Mouse (Mus musculus) kidney, postnatal 0 days (tissue): ENCODE measurements around the gene Fbxo46. TPM values are rescaled to one million over a fixed set of nuclear protein-coding genes. Genes with fewer than 3 reads are reported as not detected.

Source experiments
- ATAC-seq: fragments of 200-750 bp; cut with Nextera tagmentation; replicated peaks from 2 replicates; pipeline ENCODE4 v1.8.0; 2017; ENCODE audit warnings: low read depth, moderate number of reproducible peaks, moderate TSS enrichment, moderate library complexity; ENCODE audit not compliant: low FRiP score
- DNase-seq: peaks from one replicate; pipeline ENCODE4 v3.0.0-alpha.2; 2016; ENCODE audit warnings: low spot score
- H3K27ac ChIP-seq: fragments of 300-500 bp; sonication (generic); 2 replicates; pipeline ENCODE4 v1.5.1; 2014; ENCODE audit warnings: mild to moderate bottlenecking
- H3K27me3 ChIP-seq: fragments of 300-500 bp; sonication (generic); 2 replicates; pipeline ENCODE4 v1.6.1; 2014; ENCODE audit warnings: low read length, mixed read lengths; ENCODE audit not compliant: insufficient read depth
- H3K36me3 ChIP-seq: fragments of 300-500 bp; sonication (generic); 2 replicates; pipeline ENCODE4 v1.6.1; 2014; ENCODE audit warnings: low read length, mixed read lengths; ENCODE audit not compliant: insufficient read depth
- H3K4me1 ChIP-seq: fragments of 300-500 bp; sonication (generic); replicated peaks from 2 replicates; pipeline ENCODE4 v1.6.1; 2014; ENCODE audit warnings: antibody characterized with exemption, low read length, mixed read lengths; ENCODE audit not compliant: insufficient read depth
- H3K4me2 ChIP-seq: fragments of 300-500 bp; sonication (generic); 2 replicates; pipeline ENCODE4 v1.6.1; 2014; ENCODE audit warnings: mild to moderate bottlenecking, low read length, moderate library complexity, mixed read lengths
- H3K4me3 ChIP-seq: fragments of 300-500 bp; sonication (generic); replicated peaks from 2 replicates; pipeline ENCODE4 v1.5.1; 2014; ENCODE audit warnings: low read depth, low read length
- H3K9ac ChIP-seq: fragments of 300-500 bp; sonication (generic); 2 replicates; pipeline ENCODE4 v1.6.1; 2014; ENCODE audit warnings: low read depth, low read length
- H3K9me3 ChIP-seq: fragments of 300-500 bp; sonication (generic); replicated peaks from 2 replicates; pipeline ENCODE4 v1.6.1; 2016; ENCODE audit warnings: low read length, inconsistent platforms, mixed read lengths
- CTCF ChIP-seq: IDR thresholded peaks from 2 replicates; pipeline ENCODE4 v1.5.1; 2016; ENCODE audit warnings: antibody characterized with exemption, low read depth, mild to moderate bottlenecking, moderate library complexity
- WGBS: fragments of 180-500 bp; shearing (Covaris S2); extraction: QIAGEN DNeasy Blood & Tissue Kit; methylation state at CpG from one replicate; pipeline ENCODE4 v1.1.7; 2014; 5-methylcytosine and 5-hydroxymethylcytosine counted together
- polyA plus RNA-seq: library from polyadenylated mRNA; unstranded; fragments of >200 nt; fragmentation: Nextera tagmentation; extraction: Ambion mirVana; gene quantifications from 2 replicates; pipeline ENCODE4 v1.2.1, GENCODE M21; 2015

Fbxo46 gene
- polyA plus RNA-seq, 1 experiment from 2014 or later = 12.1 TPM

GRCm38 (mm10) chr7:19172874-19173273 lies 53.2 kb downstream of the Fbxo46 start:
- Histone ChIP-seq H3K4me3 (no peak overlapping the region; the same call in 1 of the 2 replicates), H3K9me3 (no peaks in the 10 kb centered on the region), H3K4me2 (peak overlapping the region; percentile 42), H3K9ac (no peak overlapping the region), H3K36me3 (no peaks in the 10 kb centered on the region), H3K27ac (no peak overlapping the region), H3K4me1 (peaks cover 9% of the 10 kb centered on the region), H3K27me3 (peaks cover 25% of the 10 kb centered on the region)
- ATAC-seq = peak; percentile 66
- 2% methylated on average over 17 of the region's 17 CpGs for WGBS
- peak; percentile 93 for DNase-seq
- peak; percentile 94 for TF ChIP-seq CTCF

- Histone ChIP-seq H3K4me3 (peak within 1 kb of the TSS; percentile 18), H3K4me1 (peaks cover 15% of the 10 kb centered on the region), H3K27ac (no peak within 1 kb of the TSS), H3K36me3 (no peaks in the 10 kb centered on the region), H3K27me3 (peaks cover 44% of the 10 kb centered on the region), H3K9me3 (no peaks in the 10 kb centered on the region), H3K9ac (0 out of 2 replicates have a peak within 1 kb of the TSS, but pooled peaks have one; percentile 28), H3K4me2 (peak within 1 kb of the TSS; percentile 21)
- DNase-seq (peak; percentile 70), ATAC-seq (peak; percentile 9; the same call in 1 of the 2 replicates)
- WGBS = 2% methylated on average over 30 of the region's 30 CpGs
- no peak for TF ChIP-seq CTCF
These were observed 56.3 kb downstream of the Fbxo46 start, which contains the start of gene Eml2 for GRCm38 (mm10) chr7:19175708-19176515. Gene Eml2, plus strand, starts transcription at chr7:19176421.

- peaks cover 44% of the 10 kb centered on the region for H3K27me3 ChIP-seq
- DNase-seq (no peak), ATAC-seq (no peak)
- peak overlapping the region; percentile 18 for H3K4me3 ChIP-seq
- H3K4me1 ChIP-seq = peaks cover 17% of the 10 kb centered on the region
- whole genome bisulfite sequencing = 7% methylated on average over 21 of the region's 21 CpGs
- no peaks in the 10 kb centered on the region for H3K9me3 ChIP-seq
- TF ChIP-seq CTCF = no peak
- 0 out of 2 replicates have a peak overlapping the region, but pooled peaks have one; percentile 28 for H3K9ac ChIP-seq
- peak overlapping the region; percentile 21; the same call in 1 of the 2 replicates for H3K4me2 ChIP-seq
- no peak overlapping the region for H3K27ac ChIP-seq
- no peaks in the 10 kb centered on the region for H3K36me3 ChIP-seq
These were observed 56.9 kb downstream of the Fbxo46 start for GRCm38 (mm10) chr7:19176516-19176947.

- Histone ChIP-seq H3K27me3 (peaks cover 44% of the 10 kb centered on the region), H3K4me1 (peaks cover 20% of the 10 kb centered on the region)
- WGBS = 76% methylated on average over 7 of the region's 7 CpGs
These were observed 57.6 kb downstream of the Fbxo46 start for GRCm38 (mm10) chr7:19177216-19177615.

GRCm38 (mm10) chr7:19178035-19178434 lies 58.4 kb downstream of the Fbxo46 start:
- Histone ChIP-seq H3K4me2 (no peak overlapping the region), H3K9me3 (no peaks in the 10 kb centered on the region), H3K9ac (no peak overlapping the region), H3K27me3 (peaks cover 44% of the 10 kb centered on the region), H3K36me3 (no peaks in the 10 kb centered on the region), H3K4me3 (no peak overlapping the region), H3K27ac (no peak overlapping the region), H3K4me1 (peaks cover 24% of the 10 kb centered on the region)
- no peak for ATAC-seq
- no peak for DNase-seq
- 9% methylated on average over 17 of the region's 18 CpGs for WGBS
- no peak for TF ChIP-seq CTCF

More at GRCm38 (mm10) chr7:19177216-19177615, 57.6 kb downstream of the Fbxo46 start:
- no peaks in the 10 kb centered on the region for H3K9me3 ChIP-seq
- H3K4me3 ChIP-seq = no peak overlapping the region
- ATAC-seq (no peak), DNase-seq (no peak)
- no peaks in the 10 kb centered on the region for H3K36me3 ChIP-seq
- TF ChIP-seq CTCF = no peak
- H3K4me2 ChIP-seq = no peak overlapping the region
- H3K9ac ChIP-seq = no peak overlapping the region
- H3K27ac ChIP-seq = no peak overlapping the region

GRCm38 (mm10) chr7:19178443-19179092 lies 58.9 kb downstream of the Fbxo46 start:
- Histone ChIP-seq H3K4me3 (0 out of 2 replicates have a peak overlapping the region, but pooled peaks have one; percentile 2), H3K27ac (no peak overlapping the region), H3K9me3 (no peaks in the 10 kb centered on the region), H3K4me1 (peaks cover 24% of the 10 kb centered on the region), H3K9ac (no peak overlapping the region), H3K27me3 (peaks cover 44% of the 10 kb centered on the region), H3K36me3 (no peaks in the 10 kb centered on the region), H3K4me2 (peak overlapping the region; percentile 45)
- DNase-seq (peak; percentile 72), ATAC-seq (no peak)
- peak; percentile 86 for TF ChIP-seq CTCF
- 7% methylated on average over 27 of the region's 27 CpGs for WGBS
